Mouse (Mus musculus) forebrain, embryonic 16.5 days (tissue): Measurements from ENCODE around the gene Rab6b. TPM values are rescaled to one million over a fixed set of nuclear protein-coding genes. Genes with fewer than 3 reads are reported as not detected.

ENCODE experiments used
- ATAC-seq: fragments of 200-750 bp; cut with Nextera tagmentation; 2 replicates; pipeline ENCODE4 v1.8.0; 2017; ENCODE audit warnings: mild to moderate bottlenecking, moderate library complexity
- H3K27ac ChIP-seq: fragments of 300-500 bp; sonication (generic); 2 replicates; pipeline ENCODE4 v1.5.1; 2014; ENCODE audit warnings: low read length, control low read depth
- H3K27me3 ChIP-seq: fragments of 300-500 bp; sonication (generic); replicated peaks from 2 replicates; pipeline ENCODE4 v1.6.1; 2014; ENCODE audit warnings: low read length; ENCODE audit not compliant: control insufficient read depth, insufficient read depth
- H3K36me3 ChIP-seq: fragments of 300-500 bp; sonication (generic); 2 replicates; pipeline ENCODE4 v1.6.1; 2014; ENCODE audit not compliant: control insufficient read depth, insufficient read depth
- H3K4me1 ChIP-seq: fragments of 300-500 bp; sonication (generic); replicated peaks from 2 replicates; pipeline ENCODE4 v1.6.1; 2014; ENCODE audit warnings: low read length; ENCODE audit not compliant: control insufficient read depth, insufficient read depth
- H3K4me2 ChIP-seq: fragments of 300-500 bp; sonication (generic); 2 replicates; pipeline ENCODE4 v1.6.1; 2014; ENCODE audit warnings: mild to moderate bottlenecking, low read length, control low read depth
- H3K4me3 ChIP-seq: fragments of 300-500 bp; sonication (generic); replicated peaks from 2 replicates; pipeline ENCODE4 v1.5.1; 2014; ENCODE audit warnings: mild to moderate bottlenecking, low read length, control low read depth
- H3K9ac ChIP-seq: fragments of 300-500 bp; sonication (generic); replicated peaks from 2 replicates; pipeline ENCODE4 v1.6.1; 2014; ENCODE audit warnings: low read depth, low read length, control low read depth
- H3K9me3 ChIP-seq: fragments of 300-500 bp; sonication (generic); 2 replicates; pipeline ENCODE4 v1.6.1; 2016; ENCODE audit warnings: low read length; ENCODE audit not compliant: control insufficient read depth
- WGBS: fragments of 180-500 bp; shearing (Covaris S2); extraction: QIAGEN DNeasy Blood & Tissue Kit; methylation state at CpG from one replicate; pipeline ENCODE4 v1.1.7; 2014; 5-methylcytosine and 5-hydroxymethylcytosine counted together
- polyA plus RNA-seq: library from polyadenylated mRNA; unstranded; fragments of >200 nt; fragmentation: Nextera tagmentation; extraction: Ambion mirVana; gene quantifications from 2 replicates; pipeline ENCODE4 v1.2.1, GENCODE M21; 2015

Gene Rab6b
- polyA plus RNA-seq, 1 experiment from 2014 or later: 77.9 TPM

DNA sequence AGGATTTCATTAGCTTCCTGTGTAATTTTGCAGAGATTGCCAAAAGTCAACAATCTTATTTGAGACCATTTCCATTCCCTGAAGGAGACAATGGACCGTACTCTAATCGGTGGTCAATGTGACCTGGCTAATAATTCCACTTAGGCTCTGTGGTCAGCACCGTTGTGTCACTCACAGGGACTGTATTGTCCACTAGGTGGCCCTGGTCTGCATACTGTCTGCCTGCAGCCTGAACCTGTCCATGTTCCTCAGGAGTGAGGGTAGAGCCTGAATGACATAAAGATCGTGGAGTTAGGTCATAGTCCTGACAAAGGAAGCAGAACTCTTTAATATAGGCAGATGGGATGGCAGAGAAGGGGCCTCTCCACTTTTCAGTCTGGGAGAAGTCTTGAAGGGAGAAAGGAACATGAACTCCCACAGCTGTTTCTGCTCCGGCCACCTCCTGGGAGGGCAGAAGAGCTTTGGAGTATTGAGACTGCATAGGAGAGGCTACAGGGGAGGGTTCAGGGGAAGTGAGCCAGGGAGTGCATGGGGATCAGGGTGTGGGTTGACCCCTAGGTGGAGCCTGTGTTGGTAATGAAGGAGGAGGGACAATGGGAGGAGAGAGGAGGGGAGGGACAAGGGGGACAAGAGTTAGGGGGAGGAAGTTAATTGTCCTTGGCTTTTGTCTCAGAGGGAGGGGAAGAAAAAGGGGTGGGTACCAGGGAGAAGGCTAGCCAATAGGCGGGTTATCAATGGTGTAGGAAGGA is 63.4 kb downstream of the Rab6b start:
- H3K4me3 ChIP-seq: no peak overlapping the region
- H3K9me3 ChIP-seq: no peaks in the 10 kb centered on the region
- peaks cover 4% of the 10 kb centered on the region for H3K4me1 ChIP-seq
- peaks cover 9% of the 10 kb centered on the region; the same call in 1 of the 2 replicates for H3K36me3 ChIP-seq
- H3K27ac ChIP-seq: no peak overlapping the region
- no peak overlapping the region for H3K4me2 ChIP-seq
- ATAC-seq: no peak
- WGBS: 69% methylated on average over 6 of the region's 6 CpGs
- no peak overlapping the region for H3K9ac ChIP-seq
- no peaks in the 10 kb centered on the region for H3K27me3 ChIP-seq

DNA sequence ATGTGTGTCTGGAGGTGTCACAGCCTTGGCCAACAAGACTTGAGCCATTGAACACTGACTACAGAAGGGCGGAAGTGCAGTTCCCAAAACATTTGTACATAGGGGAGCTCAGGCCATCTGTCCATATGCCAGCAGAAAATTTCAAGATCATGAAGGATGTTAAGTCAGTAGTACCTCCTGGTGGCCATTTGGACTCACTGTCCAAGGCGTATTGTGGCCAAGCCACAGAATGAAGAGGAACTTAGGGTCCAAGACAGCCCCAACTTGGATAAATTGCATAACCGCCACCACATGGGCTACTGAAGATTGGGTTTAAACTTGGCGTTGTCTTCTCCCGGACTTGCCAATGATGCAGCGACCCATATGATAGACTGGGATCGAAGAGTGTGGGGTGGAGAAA is 64.1 kb downstream of the Rab6b start:
- H3K9me3 ChIP-seq: no peaks in the 10 kb centered on the region
- ATAC-seq: no peak
- H3K36me3 ChIP-seq: peaks cover 9% of the 10 kb centered on the region; the same call in 1 of the 2 replicates
- whole genome bisulfite sequencing: 93% methylated on average over 7 of the region's 7 CpGs
- H3K4me2 ChIP-seq: no peak overlapping the region
- H3K4me3 ChIP-seq: no peak overlapping the region
- H3K27me3 ChIP-seq: no peaks in the 10 kb centered on the region
- no peak overlapping the region for H3K27ac ChIP-seq
- peaks cover 11% of the 10 kb centered on the region for H3K4me1 ChIP-seq
- no peak overlapping the region for H3K9ac ChIP-seq

DNA sequence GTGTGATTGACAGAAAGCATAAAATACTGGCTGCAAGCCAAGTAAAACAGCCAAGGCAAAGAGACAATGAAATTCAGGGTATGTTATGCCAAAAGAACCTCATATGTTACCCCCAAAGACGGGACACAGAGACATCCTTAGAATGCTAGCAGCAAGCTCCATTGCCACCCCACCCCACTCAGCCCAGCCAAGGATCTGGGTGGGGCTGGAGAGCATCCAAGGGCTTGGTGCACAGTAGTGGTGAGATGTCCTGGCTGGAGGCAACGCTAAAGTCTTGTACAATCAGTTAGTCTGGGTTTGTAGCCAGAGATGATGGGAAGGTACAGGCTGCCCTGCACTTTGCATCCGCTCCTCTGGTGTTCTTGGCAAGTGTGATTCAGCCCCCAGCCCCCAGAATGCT is 68.7 kb downstream of the Rab6b start:
- no peaks in the 10 kb centered on the region for H3K9me3 ChIP-seq
- H3K27me3 ChIP-seq: no peaks in the 10 kb centered on the region
- H3K36me3 ChIP-seq: peaks cover 12% of the 10 kb centered on the region
- H3K4me1 ChIP-seq: peaks cover 22% of the 10 kb centered on the region
- WGBS: 36% methylated on average over 3 of the region's 3 CpGs
- peak; percentile 29; the same call in 1 of the 2 replicates for ATAC-seq
- H3K4me3 ChIP-seq: no peak overlapping the region
- H3K9ac ChIP-seq: peak overlapping the region; percentile 8; the same call in 1 of the 2 replicates
- H3K27ac ChIP-seq: peak overlapping the region; percentile 62
- peak overlapping the region; percentile 47 for H3K4me2 ChIP-seq

DNA sequence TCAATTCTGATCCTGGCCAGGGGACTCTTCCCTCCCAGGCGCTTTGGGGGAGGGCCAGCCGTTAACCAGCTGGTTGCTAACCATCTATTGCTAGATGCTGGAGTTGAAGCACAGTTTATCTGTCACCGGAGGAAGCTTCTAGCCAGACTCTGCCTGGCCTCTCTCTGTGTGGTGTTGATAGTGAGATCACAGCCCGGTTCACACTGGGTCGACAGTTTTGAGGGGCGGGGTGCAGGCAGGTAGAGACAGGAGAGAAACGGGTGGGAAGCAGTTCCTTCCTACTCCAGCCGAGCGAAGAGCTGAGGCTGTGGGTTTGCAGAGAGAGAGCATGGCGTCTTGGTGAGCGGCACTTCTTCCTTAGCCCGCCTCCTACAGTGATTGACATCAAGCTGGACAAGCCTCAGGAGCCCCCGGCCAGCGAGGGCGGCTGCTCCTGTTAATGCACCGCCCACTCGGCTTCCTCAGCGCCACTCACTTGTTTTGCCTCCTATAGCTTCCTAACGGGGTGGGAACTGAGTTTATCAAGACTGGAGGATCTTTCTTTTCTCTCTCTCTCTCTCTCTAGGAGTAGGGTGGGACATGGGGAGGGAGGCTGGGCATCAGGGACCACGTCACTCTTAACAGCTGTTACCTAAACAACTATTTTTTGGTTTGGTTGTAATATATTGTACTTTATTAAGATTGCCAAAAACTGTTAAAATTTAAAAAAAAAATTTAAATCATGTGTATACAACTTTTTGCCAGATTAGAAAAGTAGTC is 69.4 kb downstream of the Rab6b start:
- 2% methylated on average over 20 of the region's 20 CpGs for WGBS
- Histone ChIP-seq H3K4me1 (peaks cover 22% of the 10 kb centered on the region), H3K9me3 (no peaks in the 10 kb centered on the region), H3K27ac (peak overlapping the region; percentile 62), H3K9ac (peak overlapping the region; percentile 33), H3K36me3 (peaks cover 12% of the 10 kb centered on the region), H3K4me3 (peak overlapping the region; percentile 26), H3K4me2 (peak overlapping the region; percentile 47), H3K27me3 (no peaks in the 10 kb centered on the region)
- peak; percentile 89 for ATAC-seq

DNA sequence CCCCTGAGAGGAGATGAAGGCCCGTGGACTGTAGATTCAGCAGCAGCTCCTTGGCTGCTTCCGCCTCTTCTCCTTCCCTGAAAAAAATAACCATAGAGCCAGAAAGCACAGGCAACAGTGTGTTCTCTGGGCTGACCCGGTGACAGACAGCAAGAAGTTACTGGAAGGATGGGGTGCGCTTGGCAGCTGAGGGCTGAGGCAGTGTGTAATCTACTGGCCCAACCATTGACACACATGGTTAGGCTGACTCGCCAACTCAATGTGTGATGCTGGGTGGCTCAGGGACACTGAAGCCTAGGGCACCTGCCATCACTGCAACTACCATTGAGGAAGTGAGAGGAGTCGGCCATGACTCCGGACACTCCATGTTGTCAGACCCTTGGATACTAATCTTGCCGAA is 70.3 kb downstream of the Rab6b start:
- Histone ChIP-seq H3K27me3 (no peaks in the 10 kb centered on the region), H3K4me2 (no peak overlapping the region), H3K9me3 (no peaks in the 10 kb centered on the region), H3K9ac (no peak overlapping the region), H3K27ac (no peak overlapping the region), H3K4me1 (peaks cover 22% of the 10 kb centered on the region), H3K4me3 (no peak overlapping the region), H3K36me3 (peaks cover 12% of the 10 kb centered on the region)
- ATAC-seq: no peak
- 88% methylated on average over 8 of the region's 8 CpGs for WGBS

DNA sequence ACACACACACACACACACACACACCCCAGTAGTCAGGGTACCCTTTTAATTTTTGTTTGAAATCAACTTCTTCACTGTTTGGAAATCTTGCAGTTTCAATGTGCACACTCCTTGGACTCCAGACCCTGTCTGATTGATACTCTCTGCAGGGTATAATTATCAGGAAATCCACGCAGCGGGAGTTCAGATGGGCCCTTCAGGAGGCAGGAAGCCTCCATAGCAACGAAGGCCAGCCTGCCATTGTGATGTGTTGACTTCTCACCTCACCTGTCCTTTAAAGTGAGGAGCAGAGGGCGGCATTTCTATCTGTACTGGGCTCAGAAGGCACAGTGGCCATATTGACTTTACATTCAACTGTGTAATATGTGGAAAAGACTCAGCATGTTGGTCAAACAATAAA is 73.3 kb downstream of the Rab6b start:
- no peak for ATAC-seq
- Histone ChIP-seq H3K36me3 (peaks cover 8% of the 10 kb centered on the region), H3K9ac (no peak overlapping the region), H3K27ac (no peak overlapping the region), H3K27me3 (no peaks in the 10 kb centered on the region), H3K4me2 (no peak overlapping the region), H3K4me3 (no peak overlapping the region), H3K4me1 (peaks cover 19% of the 10 kb centered on the region), H3K9me3 (no peaks in the 10 kb centered on the region)
- 74% methylated on average over 4 of the region's 4 CpGs for WGBS

DNA sequence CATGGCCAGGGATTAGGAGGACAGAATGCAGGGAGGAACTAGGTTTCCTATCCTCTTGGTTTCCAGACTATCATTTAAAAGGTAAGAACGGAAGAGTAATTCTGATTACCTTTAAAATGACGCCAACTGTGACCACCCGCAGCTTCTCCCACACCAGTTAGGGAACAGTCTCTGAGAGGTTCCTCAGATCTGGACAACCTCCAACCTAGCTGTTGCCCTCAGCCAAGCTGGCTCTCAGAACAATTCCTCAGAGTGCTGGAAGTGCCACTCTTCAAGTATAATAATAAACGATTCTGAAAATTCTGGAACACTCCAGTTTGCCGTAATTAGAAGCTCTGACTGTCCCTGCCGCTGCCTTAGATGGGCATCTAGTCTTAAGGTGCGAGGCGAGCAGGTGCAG is 74.4 kb downstream of the Rab6b start:
- Histone ChIP-seq H3K4me3 (no peak overlapping the region), H3K36me3 (peaks cover 8% of the 10 kb centered on the region), H3K27me3 (no peaks in the 10 kb centered on the region), H3K4me2 (no peak overlapping the region), H3K9me3 (no peaks in the 10 kb centered on the region), H3K9ac (no peak overlapping the region), H3K4me1 (peaks cover 8% of the 10 kb centered on the region), H3K27ac (no peak overlapping the region)
- no peak for ATAC-seq
- 87% methylated on average over 8 of the region's 8 CpGs for WGBS

DNA sequence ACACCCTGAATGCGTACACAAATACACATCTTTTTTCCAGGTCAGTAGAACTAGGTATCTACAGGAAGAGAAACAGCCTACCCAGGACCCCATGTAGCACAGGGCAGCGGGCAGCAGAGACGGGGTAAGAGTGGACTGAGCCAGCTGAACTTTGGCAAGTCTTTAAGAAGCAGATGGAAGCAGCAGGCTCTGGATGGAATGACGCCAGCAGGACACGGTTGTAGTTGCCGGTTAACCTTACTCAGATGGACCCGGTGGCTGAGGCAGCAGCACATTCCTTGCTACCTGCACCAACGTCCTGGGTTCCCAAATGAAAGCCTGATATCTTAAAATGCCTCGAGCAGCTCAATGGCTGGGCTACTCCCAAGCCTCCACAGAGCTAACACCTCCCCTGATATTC is 75.2 kb downstream of the Rab6b start:
- H3K27ac ChIP-seq: no peak overlapping the region
- H3K9ac ChIP-seq: no peak overlapping the region
- H3K36me3 ChIP-seq: peaks cover 12% of the 10 kb centered on the region
- no peaks in the 10 kb centered on the region for H3K27me3 ChIP-seq
- H3K4me2 ChIP-seq: no peak overlapping the region
- 66% methylated on average over 9 of the region's 9 CpGs for WGBS
- H3K4me3 ChIP-seq: no peak overlapping the region
- no peak for ATAC-seq
- no peaks in the 10 kb centered on the region for H3K9me3 ChIP-seq
- H3K4me1 ChIP-seq: peaks cover 2% of the 10 kb centered on the region; the same call in 1 of the 2 replicates

DNA sequence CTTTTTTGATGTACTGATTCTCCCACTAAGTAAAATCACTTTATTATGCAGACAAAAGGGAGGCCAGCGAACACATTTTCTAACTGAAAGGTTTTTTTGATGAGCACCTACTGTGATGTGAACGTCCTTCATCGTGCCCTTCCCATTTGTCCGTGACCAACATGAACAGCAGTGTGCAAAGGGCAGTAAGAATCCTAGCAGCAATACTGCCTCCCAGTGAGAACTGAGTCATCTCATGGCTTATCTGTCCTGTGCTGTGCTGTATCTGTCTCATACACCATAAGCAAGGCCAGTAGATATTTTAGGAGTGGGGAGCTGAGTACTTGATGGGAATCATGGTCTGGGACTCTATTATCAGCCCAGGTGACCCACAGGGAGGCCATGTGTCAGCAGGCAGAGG is 76.8 kb downstream of the Rab6b start:
- Histone ChIP-seq H3K4me2 (no peak overlapping the region), H3K9me3 (no peaks in the 10 kb centered on the region), H3K27ac (no peak overlapping the region), H3K4me3 (no peak overlapping the region), H3K27me3 (no peaks in the 10 kb centered on the region), H3K36me3 (peaks cover 12% of the 10 kb centered on the region; the same call in 1 of the 2 replicates), H3K4me1 (no peaks in the 10 kb centered on the region), H3K9ac (no peak overlapping the region)
- 83% methylated on average over 4 of the region's 4 CpGs for WGBS
- no peak for ATAC-seq
